Mouse (Mus musculus) erythroblast, embryonic 14.5 days (primary cell): ENCODE results near the gene Ndrg3. TPM values are rescaled to one million over a fixed set of nuclear protein-coding genes. Genes with fewer than 3 reads are reported as not detected.

Experiments
- H3K27me3 ChIP-seq: 2 replicates; pipeline ENCODE4 v1.6.1; 2012; ENCODE audit warnings: inconsistent platforms; ENCODE audit not compliant: control insufficient read depth
- H3K36me3 ChIP-seq: 2 replicates; pipeline ENCODE4 v1.6.1; 2012; ENCODE audit warnings: mild to moderate bottlenecking, inconsistent platforms; ENCODE audit not compliant: control insufficient read depth
- H3K4me1 ChIP-seq: 2 replicates; pipeline ENCODE4 v1.6.1; 2012; ENCODE audit warnings: inconsistent platforms; ENCODE audit not compliant: control insufficient read depth
- H3K4me3 ChIP-seq: replicated peaks from 2 replicates; pipeline ENCODE3; 2012; ENCODE audit warnings: moderate library complexity, mild to moderate bottlenecking, inconsistent platforms
- H3K9me3 ChIP-seq: 2 replicates; pipeline ENCODE4 v1.6.1; 2012; ENCODE audit warnings: low read length, inconsistent platforms, mixed read lengths; ENCODE audit not compliant: control insufficient read depth
- GATA1 ChIP-seq: IDR thresholded peaks from 2 replicates; pipeline ENCODE4 v1.6.1; 2012; ENCODE audit warnings: low read length, inconsistent platforms, mixed read lengths
- TAL1 ChIP-seq: IDR thresholded peaks from 3 replicates; pipeline ENCODE4 v1.6.1; 2012; ENCODE audit warnings: low read length, inconsistent platforms, mixed read lengths
- polyA plus RNA-seq: library from polyadenylated mRNA; stranded (reverse); fragments of >175 nt; gene quantifications from 2 replicates; pipeline ENCODE4 v1.2.3, GENCODE M21; 2012

The Ndrg3 gene
- polyA plus RNA-seq, 1 experiment: 1.6 TPM

DNA sequence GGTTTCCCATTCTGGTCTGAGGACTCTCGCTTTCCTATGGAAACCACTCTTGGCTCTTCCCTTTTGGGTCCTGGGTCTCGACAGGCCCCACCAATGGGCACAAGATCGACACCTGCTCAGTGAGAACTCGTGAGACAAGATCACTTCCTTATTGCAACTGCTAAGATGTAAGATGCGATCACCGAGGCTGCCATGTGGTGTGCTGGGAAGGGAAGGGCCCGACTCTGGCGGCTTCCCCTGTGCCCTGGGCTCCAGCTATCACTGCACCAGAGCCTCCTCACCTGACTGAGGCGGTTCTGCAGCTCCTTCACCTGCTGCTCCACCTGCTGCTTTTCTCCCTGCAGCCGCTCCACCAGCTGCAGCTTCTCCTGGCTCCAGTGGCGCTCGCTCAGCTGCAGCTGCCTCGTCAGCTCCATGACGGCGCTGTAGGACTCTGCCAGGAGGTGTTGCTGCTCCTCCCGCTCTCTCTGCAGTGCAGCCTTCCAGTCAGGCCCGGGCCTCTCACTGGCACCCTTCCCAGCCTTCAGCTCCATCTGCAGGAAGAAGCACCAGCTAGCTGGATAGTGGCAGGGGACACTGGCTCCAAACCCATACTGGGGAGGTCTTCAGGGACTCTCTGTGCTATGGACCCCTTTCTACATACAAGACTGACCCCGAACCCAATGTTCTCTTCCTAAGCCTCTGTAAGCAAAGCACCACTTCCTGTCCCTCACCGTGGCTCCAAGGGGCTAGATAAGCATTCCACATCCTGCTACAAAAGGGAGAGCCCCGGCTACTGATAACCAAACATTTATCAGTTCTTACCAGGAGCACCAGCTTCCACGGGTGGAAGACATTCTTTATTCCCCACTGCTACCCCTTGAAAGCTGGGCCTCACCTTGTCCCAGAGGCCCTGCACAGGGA lies 35.5 kb upstream of the Ndrg3 start:
- TF ChIP-seq GATA1 (peak; percentile 68), TAL1 (peak; percentile 58; the same call in 2 of the 3 replicates)
- Histone ChIP-seq H3K36me3 (peaks cover 62% of the 10 kb centered on the region), H3K4me3 (peak overlapping the region; percentile 66), H3K4me1 (peaks cover 55% of the 10 kb centered on the region), H3K9me3 (peaks cover 10% of the 10 kb centered on the region), H3K27me3 (no peaks in the 10 kb centered on the region)

DNA sequence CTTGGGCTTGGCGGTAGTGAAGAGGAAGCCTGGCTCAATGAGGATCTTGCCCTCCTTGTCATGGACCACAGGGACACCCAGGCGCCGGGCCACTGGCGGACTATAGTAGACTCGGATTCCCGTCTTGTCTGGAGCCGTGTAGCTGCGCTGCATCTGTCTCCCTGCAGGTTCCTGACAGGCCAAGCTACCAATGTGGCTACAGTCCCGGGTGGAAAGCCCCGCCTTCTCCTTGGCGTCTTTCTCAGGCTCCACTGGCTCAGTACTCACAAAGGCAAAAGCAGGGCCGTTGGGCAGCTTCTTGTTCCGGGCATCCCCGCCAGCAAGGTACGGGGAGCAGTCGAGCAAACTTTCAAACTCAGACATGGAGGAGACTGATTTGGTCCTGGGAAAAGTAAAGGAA lies 29.3 kb upstream of the Ndrg3 start:
- Histone ChIP-seq H3K4me1 (peaks cover 11% of the 10 kb centered on the region), H3K27me3 (no peaks in the 10 kb centered on the region), H3K36me3 (peaks cover 91% of the 10 kb centered on the region), H3K9me3 (peaks cover 13% of the 10 kb centered on the region), H3K4me3 (no peak overlapping the region)
- no peak for TF ChIP-seq GATA1
- TF ChIP-seq TAL1: no peak

- Histone ChIP-seq H3K36me3 (peaks cover 83% of the 10 kb centered on the region), H3K9me3 (peaks cover 3% of the 10 kb centered on the region; the same call in 1 of the 2 replicates), H3K4me1 (peaks cover 13% of the 10 kb centered on the region), H3K4me3 (no peak overlapping the region), H3K27me3 (no peaks in the 10 kb centered on the region)
- no peak for TF ChIP-seq GATA1
- no peak for TF ChIP-seq TAL1
Observed at GRCm38 (mm10) chr2:157019228-157019627, 27.4 kb upstream of the Ndrg3 start.

- TF ChIP-seq TAL1 (no peak), GATA1 (no peak)
- H3K36me3 ChIP-seq: peaks cover 59% of the 10 kb centered on the region
- peaks cover 3% of the 10 kb centered on the region; the same call in 1 of the 2 replicates for H3K9me3 ChIP-seq
- H3K4me1 ChIP-seq: peaks cover 20% of the 10 kb centered on the region
- H3K4me3 ChIP-seq: no peak overlapping the region
- H3K27me3 ChIP-seq: no peaks in the 10 kb centered on the region
Observed at GRCm38 (mm10) chr2:157016529-157017270, 24.8 kb upstream of the Ndrg3 start.

GRCm38 (mm10) chr2:157012341-157012740 lies 20.5 kb upstream of the Ndrg3 start:
- peaks cover 18% of the 10 kb centered on the region for H3K36me3 ChIP-seq
- no peaks in the 10 kb centered on the region for H3K9me3 ChIP-seq
- H3K27me3 ChIP-seq: no peaks in the 10 kb centered on the region
- TF ChIP-seq GATA1 (no peak), TAL1 (no peak)
- peaks cover 38% of the 10 kb centered on the region for H3K4me1 ChIP-seq
- no peak overlapping the region for H3K4me3 ChIP-seq

DNA sequence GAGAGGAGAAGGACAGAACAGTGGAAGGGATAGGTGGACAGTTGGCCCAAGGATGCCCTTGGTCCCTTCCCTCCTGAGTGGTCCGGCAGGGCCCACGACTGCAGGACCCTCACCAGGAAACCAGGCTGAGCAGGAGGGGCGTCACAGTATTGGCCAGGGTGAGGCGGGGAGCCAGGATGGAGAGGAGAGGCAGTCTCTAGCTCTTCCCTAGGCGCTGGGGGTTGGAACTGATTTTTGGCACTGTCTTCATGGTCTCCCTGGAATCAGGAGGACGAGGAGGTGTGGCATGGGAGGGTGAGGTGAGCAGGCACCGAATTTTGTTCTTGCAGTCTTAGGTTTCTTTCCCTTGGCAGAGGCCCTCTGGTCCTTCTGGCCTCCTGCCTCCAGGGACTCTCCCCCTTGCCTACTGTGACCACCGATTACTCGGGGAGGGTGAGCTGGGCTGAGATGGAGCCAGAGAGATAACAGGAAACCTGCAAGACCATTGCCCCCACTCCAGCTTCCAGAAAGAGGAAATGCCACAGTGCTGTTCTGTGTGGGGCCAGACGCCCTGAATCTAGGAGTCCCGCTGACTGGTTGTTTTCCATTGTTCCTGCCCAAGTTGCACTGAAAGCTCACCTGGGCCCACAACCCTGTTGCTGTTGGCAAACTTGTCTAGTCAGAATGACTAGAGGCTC lies 18.9 kb upstream of the Ndrg3 start:
- H3K4me1 ChIP-seq: peaks cover 51% of the 10 kb centered on the region
- H3K36me3 ChIP-seq: peaks cover 8% of the 10 kb centered on the region
- H3K27me3 ChIP-seq: no peaks in the 10 kb centered on the region
- no peak overlapping the region for H3K4me3 ChIP-seq
- TF ChIP-seq GATA1: no peak
- no peak for TF ChIP-seq TAL1
- no peaks in the 10 kb centered on the region for H3K9me3 ChIP-seq

GRCm38 (mm10) chr2:157010121-157010520 lies 18.3 kb upstream of the Ndrg3 start:
- H3K4me1 ChIP-seq: peaks cover 53% of the 10 kb centered on the region
- TF ChIP-seq GATA1 (no peak), TAL1 (no peak)

DNA sequence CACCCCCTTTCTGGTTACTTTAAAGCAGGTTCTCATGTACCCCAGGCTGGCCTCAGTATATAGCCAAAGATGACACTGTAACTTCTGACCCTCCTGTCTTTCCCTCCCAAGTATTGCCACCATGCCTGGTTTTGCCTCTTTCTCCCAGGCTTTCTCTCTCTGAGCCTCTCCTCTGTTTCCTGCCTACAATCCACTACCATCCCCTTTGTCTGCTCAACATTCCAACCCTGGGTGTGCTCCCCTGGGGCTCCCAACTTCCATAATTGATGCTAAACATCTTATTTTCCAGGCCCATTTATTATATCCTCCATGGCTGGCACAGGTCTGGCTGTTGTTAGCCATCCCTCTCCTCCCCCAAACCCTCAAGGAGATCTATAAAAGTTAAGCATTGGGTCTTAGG lies 16.7 kb upstream of the Ndrg3 start:
- TF ChIP-seq TAL1: no peak
- no peak for TF ChIP-seq GATA1
- H3K9me3 ChIP-seq: no peaks in the 10 kb centered on the region
- H3K27me3 ChIP-seq: no peaks in the 10 kb centered on the region
- peaks cover 25% of the 10 kb centered on the region for H3K36me3 ChIP-seq
- H3K4me3 ChIP-seq: no peak overlapping the region
- H3K4me1 ChIP-seq: peaks cover 63% of the 10 kb centered on the region

More at GRCm38 (mm10) chr2:157010121-157010520, 18.3 kb upstream of the Ndrg3 start:
- H3K4me3 ChIP-seq: no peak overlapping the region
- peaks cover 13% of the 10 kb centered on the region for H3K36me3 ChIP-seq
- H3K9me3 ChIP-seq: no peaks in the 10 kb centered on the region
- H3K27me3 ChIP-seq: no peaks in the 10 kb centered on the region
